Mouse (Mus musculus): ENCODE results near the gene Slc8b1. TPM values are rescaled to one million over a fixed set of nuclear protein-coding genes. Genes with fewer than 3 reads are reported as not detected.
A peak's percentile ranks its signal among the peaks of the same experiment; 100 is the strongest.

Gene Slc8b1
- polyA plus RNA-seq, 1 experiment from 2014 or later: 5.5 TPM

DNA sequence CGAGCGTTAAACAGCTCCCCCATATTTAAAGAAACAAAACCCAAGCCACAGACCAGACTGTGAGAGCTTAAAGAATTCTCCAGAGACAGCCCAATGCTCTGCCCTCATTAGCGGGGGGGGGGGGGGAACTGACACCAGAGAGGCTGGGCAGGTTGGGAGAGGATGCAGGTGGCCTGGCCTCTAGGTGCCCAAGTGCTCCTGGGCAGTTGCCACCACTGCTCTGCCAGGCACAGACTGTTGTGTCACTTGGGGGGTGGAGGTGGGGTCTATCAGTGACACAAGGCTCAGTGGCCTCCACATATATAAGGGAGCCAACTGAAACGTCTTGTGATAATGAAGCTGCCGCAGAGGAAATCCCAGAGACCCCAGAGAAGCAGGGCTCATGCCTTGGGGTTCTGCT, 25.7 kb downstream of the Slc8b1 start:
- Histone ChIP-seq H3K27me3 (replicated peaks; ENCODE audit: control insufficient read depth, insufficient read depth, low read length) (no peaks in the 10 kb centered on the region), H3K36me3 (ENCODE audit: control insufficient read depth, insufficient read depth, low read length) (peaks cover 49% of the 10 kb centered on the region), H3K4me3 (ENCODE audit: low read depth, low read length) (no peak overlapping the region), H3K4me1 (replicated peaks; ENCODE audit: control insufficient read depth, insufficient read depth, low read length) (no peaks in the 10 kb centered on the region), H3K27ac (ENCODE audit: low read depth, low read length) (no peak overlapping the region), H3K4me2 (no peak overlapping the region), H3K9ac (ENCODE audit: low read depth, low read length) (no peak overlapping the region), H3K9me3 (ENCODE audit: control insufficient read depth, low read length) (no peaks in the 10 kb centered on the region)
- DNase-seq (ENCODE audit: low spot score) (no peak), ATAC-seq (replicated peaks; ENCODE audit: low FRiP score) (no peak)
- 84% methylated on average over 5 of the region's 5 CpGs for WGBS

DNA sequence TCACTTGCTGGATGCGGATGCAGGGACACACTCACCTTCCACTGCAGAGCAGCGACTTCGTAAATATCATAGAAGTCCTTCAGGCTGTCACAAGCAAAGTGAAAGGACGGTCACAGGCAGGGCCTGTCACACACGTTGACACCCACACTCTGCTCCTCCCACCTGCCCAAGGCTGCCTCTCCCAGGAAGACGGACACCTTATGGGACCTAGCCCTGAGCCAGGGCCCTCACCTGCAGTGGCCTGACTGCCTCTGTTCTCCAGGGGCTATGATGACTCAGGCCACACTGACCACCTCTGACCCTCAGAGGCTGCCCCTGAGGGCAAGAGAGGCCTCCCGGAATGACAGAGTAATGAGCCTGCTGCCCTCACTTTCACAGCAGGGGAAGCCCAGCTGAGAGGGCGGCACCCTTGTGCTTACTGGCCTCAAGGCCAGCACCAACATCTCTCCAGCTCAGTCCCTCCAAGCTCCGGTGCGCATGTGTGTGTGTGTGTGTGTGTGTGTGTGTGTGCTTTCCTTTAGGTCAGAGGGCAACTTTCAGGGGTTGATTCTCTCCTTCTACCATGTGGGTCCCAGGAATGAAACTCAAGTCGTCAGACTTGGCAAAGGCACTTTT, 37.4 kb downstream of the Slc8b1 start:
- no peaks in the 10 kb centered on the region for H3K4me1 ChIP-seq (replicated peaks; ENCODE audit: control insufficient read depth, insufficient read depth, low read length)
- H3K9ac ChIP-seq (ENCODE audit: low read depth, low read length): no peak overlapping the region
- H3K27ac ChIP-seq (ENCODE audit: low read depth, low read length): no peak overlapping the region
- WGBS: 76% methylated on average over 11 of the region's 11 CpGs
- DNase-seq (ENCODE audit: low spot score) (no peak), ATAC-seq (replicated peaks; ENCODE audit: low FRiP score) (0 out of 2 replicates have a peak, but pooled peaks have one; percentile 33)
- no peaks in the 10 kb centered on the region for H3K27me3 ChIP-seq (replicated peaks; ENCODE audit: control insufficient read depth, insufficient read depth, low read length)
- H3K4me2 ChIP-seq: no peak overlapping the region
- H3K9me3 ChIP-seq (ENCODE audit: control insufficient read depth, low read length): no peaks in the 10 kb centered on the region
- no peak overlapping the region for H3K4me3 ChIP-seq (ENCODE audit: low read depth, low read length)
- peaks cover 24% of the 10 kb centered on the region for H3K36me3 ChIP-seq (ENCODE audit: control insufficient read depth, insufficient read depth, low read length)

DNA sequence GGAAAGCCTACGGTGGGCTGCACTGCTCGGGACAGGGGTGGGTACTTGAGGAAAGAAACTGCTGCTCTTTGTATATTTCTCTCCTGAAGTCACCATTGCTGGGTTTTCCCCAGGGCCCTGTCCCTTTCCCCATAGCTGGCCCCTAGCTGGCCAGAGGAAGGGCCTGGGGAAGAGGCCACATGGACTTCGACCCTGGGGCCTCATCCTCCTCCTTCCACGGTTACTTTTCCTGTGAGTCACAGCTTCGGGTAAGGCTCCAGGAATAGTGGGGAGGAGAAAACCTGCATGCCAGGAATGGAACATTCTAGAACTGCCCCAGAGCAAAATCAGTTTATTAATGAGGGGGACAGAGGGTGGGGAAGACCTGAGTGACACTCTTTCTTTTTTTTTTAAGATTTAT, 39.2 kb downstream of the Slc8b1 start:
- 74% methylated on average over 5 of the region's 5 CpGs for WGBS
- no peak for ATAC-seq (replicated peaks; ENCODE audit: low FRiP score)
- no peaks in the 10 kb centered on the region for H3K4me1 ChIP-seq (replicated peaks; ENCODE audit: control insufficient read depth, insufficient read depth, low read length)
- H3K36me3 ChIP-seq (ENCODE audit: control insufficient read depth, insufficient read depth, low read length): peaks cover 31% of the 10 kb centered on the region
- H3K4me3 ChIP-seq (ENCODE audit: low read depth, low read length): no peak overlapping the region
- no peaks in the 10 kb centered on the region for H3K27me3 ChIP-seq (replicated peaks; ENCODE audit: control insufficient read depth, insufficient read depth, low read length)
- no peak overlapping the region for H3K27ac ChIP-seq (ENCODE audit: low read depth, low read length)
- H3K9ac ChIP-seq (ENCODE audit: low read depth, low read length): no peak overlapping the region
- no peaks in the 10 kb centered on the region for H3K9me3 ChIP-seq (ENCODE audit: control insufficient read depth, low read length)
- no peak for DNase-seq (ENCODE audit: low spot score)
- H3K4me2 ChIP-seq: no peak overlapping the region

DNA sequence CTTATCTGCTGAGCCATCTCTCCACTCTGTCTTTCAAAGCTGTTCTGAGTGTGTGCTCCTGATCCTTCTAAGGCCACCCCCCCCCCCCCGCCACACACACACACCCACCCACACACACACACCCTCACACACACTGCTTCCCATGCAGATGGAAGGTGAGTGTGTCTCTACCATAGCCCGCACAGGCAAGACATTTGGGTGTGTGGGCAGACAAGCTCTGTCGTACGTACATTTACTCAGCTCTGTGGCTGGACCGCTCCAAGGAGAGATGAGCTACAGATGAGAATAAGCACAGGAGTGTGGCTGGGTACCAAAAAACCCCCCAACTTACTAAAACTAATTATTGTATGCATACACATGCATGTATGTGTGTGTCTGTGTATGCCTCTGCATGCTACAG, 39.7 kb downstream of the Slc8b1 start:
- Histone ChIP-seq H3K27ac (ENCODE audit: low read depth, low read length) (no peak overlapping the region), H3K9ac (ENCODE audit: low read depth, low read length) (no peak overlapping the region), H3K9me3 (ENCODE audit: control insufficient read depth, low read length) (no peaks in the 10 kb centered on the region), H3K36me3 (ENCODE audit: control insufficient read depth, insufficient read depth, low read length) (peaks cover 35% of the 10 kb centered on the region), H3K4me2 (no peak overlapping the region), H3K27me3 (replicated peaks; ENCODE audit: control insufficient read depth, insufficient read depth, low read length) (no peaks in the 10 kb centered on the region), H3K4me3 (ENCODE audit: low read depth, low read length) (no peak overlapping the region), H3K4me1 (replicated peaks; ENCODE audit: control insufficient read depth, insufficient read depth, low read length) (no peaks in the 10 kb centered on the region)
- WGBS: 96% methylated on average over 5 of the region's 5 CpGs
- ATAC-seq (replicated peaks; ENCODE audit: low FRiP score) (no peak), DNase-seq (ENCODE audit: low spot score) (no peak)

DNA sequence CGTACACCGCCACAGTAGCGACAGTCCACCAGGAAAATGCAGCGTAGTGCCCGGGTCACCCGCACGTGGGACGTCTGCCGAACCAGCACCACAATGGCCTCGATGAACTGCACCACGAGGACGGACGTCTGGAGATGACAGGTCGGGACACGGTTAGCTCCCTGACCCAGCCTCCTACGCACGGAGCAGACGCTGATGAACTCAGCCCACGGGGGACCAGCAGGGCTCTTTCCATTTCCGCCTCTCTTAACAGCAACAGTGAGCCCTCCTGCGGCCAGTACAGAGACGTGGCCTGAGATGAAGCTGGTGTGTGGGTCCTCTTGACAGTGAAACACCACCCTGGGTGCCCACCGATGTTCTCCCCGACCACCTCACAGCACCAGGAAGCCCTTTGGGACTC, 44.9 kb downstream of the Slc8b1 start:
- Histone ChIP-seq H3K4me3 (ENCODE audit: low read depth, low read length) (no peak overlapping the region), H3K36me3 (ENCODE audit: control insufficient read depth, insufficient read depth, low read length) (peaks cover 47% of the 10 kb centered on the region), H3K9ac (ENCODE audit: low read depth, low read length) (no peak overlapping the region), H3K27ac (ENCODE audit: low read depth, low read length) (no peak overlapping the region), H3K27me3 (replicated peaks; ENCODE audit: control insufficient read depth, insufficient read depth, low read length) (no peaks in the 10 kb centered on the region), H3K4me2 (no peak overlapping the region), H3K9me3 (ENCODE audit: control insufficient read depth, low read length) (no peaks in the 10 kb centered on the region), H3K4me1 (replicated peaks; ENCODE audit: control insufficient read depth, insufficient read depth, low read length) (peaks cover 29% of the 10 kb centered on the region)
- 90% methylated on average over 24 of the region's 24 CpGs for WGBS
- ATAC-seq (replicated peaks; ENCODE audit: low FRiP score) (no peak), DNase-seq (ENCODE audit: low spot score) (no peak)

DNA sequence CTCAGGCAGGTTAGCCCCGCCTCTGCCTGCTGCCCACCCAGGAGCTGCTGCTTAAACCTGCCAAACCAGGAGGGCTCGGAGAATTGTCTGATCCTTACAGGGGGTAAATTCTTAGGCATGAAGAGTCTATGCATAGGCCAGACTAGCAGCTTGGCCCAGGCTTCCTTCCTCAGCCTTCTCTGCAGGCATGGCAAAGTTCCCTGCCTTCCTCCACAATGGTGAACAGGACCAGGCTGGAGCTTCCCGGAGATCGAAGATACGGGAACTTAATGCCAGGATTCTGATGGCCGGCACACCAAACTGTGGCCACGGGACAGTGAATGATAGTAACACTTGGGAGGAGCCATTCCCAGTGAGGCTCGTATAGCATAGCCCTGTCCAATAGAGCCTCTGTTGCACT, 47.1 kb downstream of the Slc8b1 start:
- DNase-seq (ENCODE audit: low spot score): no peak
- Histone ChIP-seq H3K4me3 (ENCODE audit: low read depth, low read length) (no peak overlapping the region), H3K27me3 (replicated peaks; ENCODE audit: control insufficient read depth, insufficient read depth, low read length) (no peaks in the 10 kb centered on the region), H3K9ac (ENCODE audit: low read depth, low read length) (no peak overlapping the region), H3K4me1 (replicated peaks; ENCODE audit: control insufficient read depth, insufficient read depth, low read length) (peaks cover 38% of the 10 kb centered on the region), H3K4me2 (peak overlapping the region; percentile 59; the same call in 1 of the 2 replicates), H3K9me3 (ENCODE audit: control insufficient read depth, low read length) (no peaks in the 10 kb centered on the region), H3K27ac (ENCODE audit: low read depth, low read length) (peak overlapping the region; percentile 52; the same call in 1 of the 2 replicates), H3K36me3 (ENCODE audit: control insufficient read depth, insufficient read depth, low read length) (peaks cover 40% of the 10 kb centered on the region)
- 74% methylated on average over 8 of the region's 8 CpGs for WGBS
- no peak for ATAC-seq (replicated peaks; ENCODE audit: low FRiP score)

DNA sequence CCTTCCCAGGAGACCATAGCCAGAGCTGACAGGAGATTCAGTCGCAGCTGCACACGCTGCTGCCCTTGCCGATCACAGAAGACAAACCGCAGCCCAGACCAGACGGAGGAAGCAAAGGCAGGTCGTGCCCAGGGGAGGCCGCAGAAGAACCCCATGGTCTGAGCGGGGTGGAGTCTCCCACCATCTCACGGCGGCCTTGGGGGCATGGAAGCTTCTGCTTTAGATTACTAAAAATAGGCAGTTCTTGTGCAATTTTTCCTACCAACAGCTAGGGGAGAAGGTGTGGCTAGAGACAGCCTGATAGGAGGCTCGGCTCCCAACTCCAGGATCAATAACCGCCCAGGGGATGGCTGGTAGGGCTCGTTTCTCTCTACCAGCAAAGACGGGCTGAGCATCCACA, 47.8 kb downstream of the Slc8b1 start:
- Histone ChIP-seq H3K9ac (ENCODE audit: low read depth, low read length) (peak overlapping the region; percentile 37; the same call in 1 of the 2 replicates), H3K4me1 (replicated peaks; ENCODE audit: control insufficient read depth, insufficient read depth, low read length) (peaks cover 43% of the 10 kb centered on the region), H3K4me3 (ENCODE audit: low read depth, low read length) (peak overlapping the region; percentile 29), H3K36me3 (ENCODE audit: control insufficient read depth, insufficient read depth, low read length) (peaks cover 34% of the 10 kb centered on the region), H3K27me3 (replicated peaks; ENCODE audit: control insufficient read depth, insufficient read depth, low read length) (no peaks in the 10 kb centered on the region), H3K9me3 (ENCODE audit: control insufficient read depth, low read length) (no peaks in the 10 kb centered on the region), H3K4me2 (peak overlapping the region; percentile 59), H3K27ac (ENCODE audit: low read depth, low read length) (peak overlapping the region; percentile 52)
- WGBS: 30% methylated on average over 14 of the region's 14 CpGs
- no peak for DNase-seq (ENCODE audit: low spot score)
- peak; percentile 44 for ATAC-seq (replicated peaks; ENCODE audit: low FRiP score)

DNA sequence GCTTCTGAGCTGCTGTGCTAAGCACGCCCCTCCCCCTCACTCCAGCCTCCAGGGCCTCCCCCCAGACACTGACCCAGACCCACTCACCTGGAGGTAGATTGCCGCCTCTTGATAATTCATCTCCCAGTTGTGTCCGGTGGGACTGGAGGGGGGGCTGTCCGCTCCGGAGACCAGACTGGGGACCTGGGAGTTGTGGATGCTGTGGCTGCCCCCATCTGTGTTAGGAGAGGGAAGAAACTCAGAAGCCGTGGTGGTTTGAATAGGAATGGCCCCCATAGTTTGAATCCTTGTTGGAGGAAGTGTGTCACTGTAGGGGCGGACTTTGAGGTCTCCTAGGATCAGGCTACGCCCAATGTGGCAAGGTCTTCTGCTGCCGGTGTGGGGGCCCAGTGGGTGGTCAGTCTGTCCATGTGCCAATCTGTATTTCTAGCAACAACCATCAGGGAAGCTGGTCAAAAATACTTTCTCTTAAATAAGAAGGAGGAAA, 49.2 kb downstream of the Slc8b1 start:
- peak overlapping the region; percentile 39; the same call in 1 of the 2 replicates for H3K9ac ChIP-seq (ENCODE audit: low read depth, low read length)
- ATAC-seq (replicated peaks; ENCODE audit: low FRiP score) (no peak), DNase-seq (ENCODE audit: low spot score) (no peak)
- H3K27ac ChIP-seq (ENCODE audit: low read depth, low read length): peak overlapping the region; percentile 84
- peaks cover 23% of the 10 kb centered on the region for H3K36me3 ChIP-seq (ENCODE audit: control insufficient read depth, insufficient read depth, low read length)
- peak overlapping the region; percentile 59 for H3K4me2 ChIP-seq
- peaks cover 52% of the 10 kb centered on the region for H3K4me1 ChIP-seq (replicated peaks; ENCODE audit: control insufficient read depth, insufficient read depth, low read length)
- 40% methylated on average over 9 of the region's 9 CpGs for WGBS
- H3K27me3 ChIP-seq (replicated peaks; ENCODE audit: control insufficient read depth, insufficient read depth, low read length): no peaks in the 10 kb centered on the region
- no peaks in the 10 kb centered on the region for H3K9me3 ChIP-seq (ENCODE audit: control insufficient read depth, low read length)
- peak overlapping the region; percentile 42 for H3K4me3 ChIP-seq (ENCODE audit: low read depth, low read length)
